Mouse (Mus musculus) forebrain, embryonic 10.5 days (tissue): ENCODE measurements around the gene Gm45140. TPM values are rescaled to one million over a fixed set of nuclear protein-coding genes. Genes with fewer than 3 reads are reported as not detected.

Source experiments
- DNase-seq: peaks from one replicate; pipeline ENCODE4 v3.0.0-alpha.2; 2017; ENCODE audit warnings: low spot score; ENCODE audit errors: extremely low spot score
- H3K27ac ChIP-seq: fragments of 300-500 bp; sonication (generic); 2 replicates; pipeline ENCODE4 v1.5.1; 2016; ENCODE audit warnings: mild to moderate bottlenecking
- H3K27me3 ChIP-seq: fragments of 300-500 bp; sonication (generic); 2 replicates; pipeline ENCODE4 v1.6.1; 2016; ENCODE audit warnings: mild to moderate bottlenecking; ENCODE audit not compliant: poor library complexity, severe bottlenecking
- H3K36me3 ChIP-seq: fragments of 300-500 bp; sonication (generic); replicated peaks from 2 replicates; pipeline ENCODE4 v1.6.1; 2016; ENCODE audit warnings: mild to moderate bottlenecking, moderate library complexity
- H3K4me1 ChIP-seq: fragments of 300-500 bp; sonication (generic); 2 replicates; pipeline ENCODE4 v1.6.1; 2016
- H3K4me3 ChIP-seq: fragments of 300-500 bp; sonication (generic); 2 replicates; pipeline ENCODE4 v1.5.1; 2016; ENCODE audit warnings: mild to moderate bottlenecking, moderate library complexity
- H3K9me3 ChIP-seq: fragments of 300-500 bp; sonication (generic); 2 replicates; pipeline ENCODE4 v1.6.1; 2016; ENCODE audit warnings: mild to moderate bottlenecking, moderate library complexity
- WGBS: fragments of 180-500 bp; shearing (Covaris S2); methylation state at CpG from one replicate; pipeline ENCODE4 v1.1.7; 2016; 5-methylcytosine and 5-hydroxymethylcytosine counted together
- polyA plus RNA-seq: library from polyadenylated mRNA; unstranded; fragments of >200 nt; fragmentation: Nextera tagmentation; extraction: Ambion mirVana; gene quantifications from 2 replicates; pipeline ENCODE4 v1.2.1, GENCODE M21; 2016

Gm45140 gene
- polyA plus RNA-seq, 1 experiment from 2014 or later: 2.1 TPM

DNA sequence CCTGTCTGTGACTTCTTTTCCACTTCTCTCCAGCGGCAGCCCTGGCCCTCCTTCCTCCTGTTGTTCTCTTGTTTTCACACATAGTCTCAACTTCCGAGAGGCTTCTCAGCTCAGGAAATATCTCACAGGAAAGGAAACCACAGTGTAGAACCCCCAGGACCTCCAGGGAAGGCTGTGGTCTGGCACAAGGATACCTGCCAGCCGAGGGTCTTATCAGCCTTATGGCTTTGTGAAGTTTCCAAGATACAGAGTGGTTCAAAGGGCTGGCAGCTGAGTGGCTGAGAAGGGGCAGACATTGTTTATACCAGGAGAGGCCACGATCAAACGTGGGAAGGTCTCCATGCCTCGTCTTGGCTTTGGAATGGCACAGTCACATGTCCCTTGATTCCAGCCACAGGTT lies 95.7 kb downstream of the Gm45140 start:
- Histone ChIP-seq H3K36me3 (no peaks in the 10 kb centered on the region), H3K4me1 (peaks cover 30% of the 10 kb centered on the region), H3K9me3 (no peaks in the 10 kb centered on the region), H3K4me3 (no peak overlapping the region), H3K27me3 (peaks cover 44% of the 10 kb centered on the region), H3K27ac (peak overlapping the region; percentile 82)
- DNase-seq: no peak
- WGBS: 73% methylated on average over 6 of the region's 6 CpGs

Other genes with a start within 250 kb of the Gm45140 start
- gene Prokr1, start 245.1 kb downstream of the Gm45140 start, polyA plus RNA-seq: 2.3 and 3.2 TPM in 2 replicates
- 12.9 and 13.0 TPM in 2 replicates for gene Aplf, start 163.6 kb downstream of the Gm45140 start, polyA plus RNA-seq
- 0.84 TPM in 2 replicates for gene Efcc1, start 104.9 kb downstream of the Gm45140 start, polyA plus RNA-seq
- 2.5 and 3.2 TPM in 2 replicates for gene Gp9, start 57.7 kb downstream of the Gm45140 start, polyA plus RNA-seq
- 4.6 and 6.6 TPM in 2 replicates for gene Rab43, start 23.6 kb downstream of the Gm45140 start, polyA plus RNA-seq
- 76.4 and 78.6 TPM in 2 replicates for gene Isy1, start 3.0 kb upstream of the Gm45140 start, polyA plus RNA-seq
- 1,473 and 1,500 TPM in 2 replicates for gene Cnbp, start 15.3 kb upstream of the Gm45140 start, polyA plus RNA-seq
- gene Copg1, start 52.0 kb upstream of the Gm45140 start, polyA plus RNA-seq: 152 and 155 TPM in 2 replicates
- 61.5 and 65.3 TPM in 2 replicates for gene Hmces, start 78.1 kb upstream of the Gm45140 start, polyA plus RNA-seq
- 20.1 and 20.3 TPM in 2 replicates for gene H1fx, start 145.8 kb upstream of the Gm45140 start, polyA plus RNA-seq
- gene Rab7, start 209.5 kb upstream of the Gm45140 start, polyA plus RNA-seq: 202 and 205 TPM in 2 replicates
- gene Rpn1, start 248.7 kb upstream of the Gm45140 start, polyA plus RNA-seq: 301 and 303 TPM in 2 replicates